Mouse (Mus musculus) midbrain, embryonic 15.5 days (tissue): ENCODE measurements around the gene Aimp1. TPM values are rescaled to one million over a fixed set of nuclear protein-coding genes. Genes with fewer than 3 reads are reported as not detected.

Experiments
- ATAC-seq: fragments of 200-750 bp; cut with Nextera tagmentation; replicated peaks from 2 replicates; pipeline ENCODE4 v1.8.0; 2017; ENCODE audit warnings: moderate TSS enrichment
- H3K27ac ChIP-seq: fragments of 300-500 bp; sonication (generic); 2 replicates; pipeline ENCODE4 v1.5.1; 2015; ENCODE audit warnings: mild to moderate bottlenecking, inconsistent platforms
- H3K27me3 ChIP-seq: fragments of 300-500 bp; sonication (generic); replicated peaks from 2 replicates; pipeline ENCODE4 v1.6.1; 2015; ENCODE audit warnings: inconsistent platforms
- H3K36me3 ChIP-seq: fragments of 300-500 bp; sonication (generic); replicated peaks from 2 replicates; pipeline ENCODE4 v1.6.1; 2015; ENCODE audit warnings: inconsistent platforms
- H3K4me1 ChIP-seq: fragments of 300-500 bp; sonication (generic); 2 replicates; pipeline ENCODE4 v1.6.1; 2015; ENCODE audit warnings: inconsistent platforms
- H3K4me2 ChIP-seq: fragments of 300-500 bp; sonication (generic); 2 replicates; pipeline ENCODE4 v1.6.1; 2015; ENCODE audit warnings: inconsistent platforms, mild to moderate bottlenecking, moderate library complexity
- H3K4me3 ChIP-seq: fragments of 300-500 bp; sonication (generic); 2 replicates; pipeline ENCODE4 v1.5.1; 2015; ENCODE audit warnings: mild to moderate bottlenecking, inconsistent platforms
- H3K9ac ChIP-seq: fragments of 300-500 bp; sonication (generic); 2 replicates; pipeline ENCODE4 v1.6.1; 2015; ENCODE audit warnings: mild to moderate bottlenecking, inconsistent platforms
- H3K9me3 ChIP-seq: fragments of 300-500 bp; sonication (generic); 2 replicates; pipeline ENCODE4 v1.6.1; 2016; ENCODE audit warnings: inconsistent platforms
- WGBS: fragments of 180-500 bp; shearing (Covaris S2); methylation state at CpG from one replicate; pipeline ENCODE4 v1.1.7; 2015; ENCODE audit warnings: mixed read lengths; 5-methylcytosine and 5-hydroxymethylcytosine counted together
- polyA plus RNA-seq: library from polyadenylated mRNA; unstranded; fragments of >200 nt; fragmentation: Nextera tagmentation; extraction: Ambion mirVana; gene quantifications from 2 replicates; pipeline ENCODE4 v1.2.1, GENCODE M21; 2015

Gene Aimp1
- polyA plus RNA-seq, 1 experiment from 2014 or later: 56.3 TPM

DNA sequence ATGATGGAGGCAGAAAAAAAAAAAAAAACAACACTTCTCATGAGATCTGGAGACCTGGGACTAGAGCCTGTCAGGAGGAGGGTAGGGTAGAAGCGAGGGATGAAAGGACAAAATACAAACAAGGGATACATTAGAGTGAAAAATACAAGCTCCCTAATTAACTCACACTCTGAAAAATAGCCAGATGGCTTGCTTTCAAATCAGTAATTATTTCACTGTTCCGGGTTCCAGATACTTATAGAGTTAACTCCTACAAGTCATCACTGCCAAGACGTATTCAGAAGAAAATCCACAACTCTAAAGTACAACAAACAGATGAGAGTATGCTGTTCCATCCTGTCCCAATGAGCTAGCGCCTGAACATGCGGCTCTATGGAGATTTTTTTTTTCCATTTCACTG lies 34.0 kb downstream of the Aimp1 start:
- no peaks in the 10 kb centered on the region for H3K4me1 ChIP-seq
- H3K9ac ChIP-seq: no peak overlapping the region
- H3K4me2 ChIP-seq: no peak overlapping the region
- ATAC-seq: no peak
- H3K9me3 ChIP-seq: no peaks in the 10 kb centered on the region
- 86% methylated on average over 5 of the region's 5 CpGs for WGBS
- no peaks in the 10 kb centered on the region for H3K27me3 ChIP-seq
- no peaks in the 10 kb centered on the region for H3K36me3 ChIP-seq
- no peak overlapping the region for H3K4me3 ChIP-seq
- H3K27ac ChIP-seq: no peak overlapping the region

GRCm38 (mm10) chr3:132649368-132649767 lies 34.8 kb downstream of the Aimp1 start:
- Histone ChIP-seq H3K4me1 (no peaks in the 10 kb centered on the region), H3K27ac (no peak overlapping the region), H3K4me3 (no peak overlapping the region), H3K36me3 (no peaks in the 10 kb centered on the region), H3K9ac (no peak overlapping the region), H3K9me3 (no peaks in the 10 kb centered on the region), H3K4me2 (no peak overlapping the region), H3K27me3 (no peaks in the 10 kb centered on the region)
- WGBS: 89% methylated on average over 7 of the region's 7 CpGs
- ATAC-seq: no peak

GRCm38 (mm10) chr3:132646814-132647213 lies 37.4 kb downstream of the Aimp1 start:
- 54% methylated on average over 1 of the region's 1 CpGs for WGBS
- Histone ChIP-seq H3K9me3 (no peaks in the 10 kb centered on the region), H3K9ac (no peak overlapping the region), H3K27ac (no peak overlapping the region), H3K4me3 (no peak overlapping the region), H3K4me2 (no peak overlapping the region), H3K36me3 (no peaks in the 10 kb centered on the region), H3K4me1 (no peaks in the 10 kb centered on the region), H3K27me3 (no peaks in the 10 kb centered on the region)
- ATAC-seq: no peak

DNA sequence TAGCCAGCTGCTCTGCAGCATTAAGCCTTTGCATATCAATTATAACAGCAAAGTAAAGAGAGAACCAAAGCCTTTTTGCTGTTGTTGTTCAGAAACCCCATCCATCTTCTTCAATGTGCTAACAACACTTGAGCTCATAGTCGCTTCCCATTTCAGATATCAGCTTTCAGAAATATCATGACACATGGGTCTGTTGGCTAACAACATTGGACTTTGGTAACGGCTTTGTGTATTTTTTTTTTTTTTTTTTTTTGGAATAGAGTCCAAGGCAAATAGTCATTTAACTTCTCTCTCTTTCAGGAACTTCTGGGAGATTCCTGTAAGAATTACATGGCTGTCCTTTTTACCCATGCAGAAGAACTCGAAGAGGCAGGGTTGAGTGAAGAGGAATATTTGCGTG lies 40.1 kb downstream of the Aimp1 start:
- Histone ChIP-seq H3K4me3 (no peak overlapping the region), H3K9ac (no peak overlapping the region), H3K27me3 (no peaks in the 10 kb centered on the region), H3K9me3 (no peaks in the 10 kb centered on the region), H3K4me2 (no peak overlapping the region), H3K36me3 (no peaks in the 10 kb centered on the region), H3K27ac (no peak overlapping the region), H3K4me1 (no peaks in the 10 kb centered on the region)
- ATAC-seq: no peak
- 86% methylated on average over 4 of the region's 4 CpGs for WGBS

DNA sequence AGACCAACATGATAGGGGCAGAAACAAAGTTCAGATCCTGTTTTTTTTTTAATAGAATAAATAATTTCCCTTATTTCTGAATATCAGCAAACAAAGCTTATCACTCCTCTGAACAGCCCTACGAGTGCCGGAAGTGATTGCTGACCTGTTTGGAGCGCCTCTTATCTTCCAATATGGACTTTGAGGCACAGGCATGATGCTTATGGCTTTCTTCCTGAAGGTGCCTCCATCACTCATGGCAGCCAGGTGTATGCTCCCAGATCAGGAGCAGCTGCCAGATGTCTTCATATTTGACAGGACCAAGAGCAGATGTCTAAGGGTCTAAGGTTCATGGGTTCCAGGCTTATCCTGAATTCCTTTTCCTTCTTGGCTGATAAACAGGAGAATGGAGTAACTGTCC lies 47.1 kb downstream of the Aimp1 start:
- 94% methylated on average over 3 of the region's 3 CpGs for WGBS
- Histone ChIP-seq H3K27me3 (no peaks in the 10 kb centered on the region), H3K4me3 (no peak overlapping the region), H3K9me3 (no peaks in the 10 kb centered on the region), H3K4me2 (no peak overlapping the region), H3K4me1 (no peaks in the 10 kb centered on the region), H3K9ac (no peak overlapping the region), H3K36me3 (no peaks in the 10 kb centered on the region), H3K27ac (no peak overlapping the region)
- ATAC-seq: no peak

DNA sequence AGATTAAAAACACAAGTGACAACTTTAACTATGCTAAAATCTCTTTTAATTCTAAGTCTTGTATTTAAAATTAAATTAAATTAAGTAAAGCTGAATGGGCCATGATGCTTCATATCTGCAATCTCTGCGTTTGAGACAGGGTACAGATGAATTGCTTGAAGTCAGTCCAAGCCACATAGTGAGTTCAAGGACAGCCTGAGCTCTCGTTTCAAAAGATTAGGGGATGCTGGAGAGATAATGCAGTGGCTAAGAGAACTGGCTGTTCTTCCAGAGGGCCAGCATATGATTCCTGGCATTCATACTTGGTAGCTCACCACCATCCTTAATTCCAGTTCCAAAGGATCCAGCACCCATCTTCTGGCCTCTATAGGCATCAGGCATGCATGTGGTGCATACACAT lies 50.9 kb downstream of the Aimp1 start:
- Histone ChIP-seq H3K27ac (no peak overlapping the region), H3K4me2 (no peak overlapping the region), H3K9me3 (no peaks in the 10 kb centered on the region), H3K9ac (no peak overlapping the region), H3K4me3 (no peak overlapping the region), H3K27me3 (no peaks in the 10 kb centered on the region), H3K4me1 (no peaks in the 10 kb centered on the region), H3K36me3 (no peaks in the 10 kb centered on the region)
- no peak for ATAC-seq
- whole genome bisulfite sequencing: 69% methylated on average over 2 of the region's 2 CpGs

DNA sequence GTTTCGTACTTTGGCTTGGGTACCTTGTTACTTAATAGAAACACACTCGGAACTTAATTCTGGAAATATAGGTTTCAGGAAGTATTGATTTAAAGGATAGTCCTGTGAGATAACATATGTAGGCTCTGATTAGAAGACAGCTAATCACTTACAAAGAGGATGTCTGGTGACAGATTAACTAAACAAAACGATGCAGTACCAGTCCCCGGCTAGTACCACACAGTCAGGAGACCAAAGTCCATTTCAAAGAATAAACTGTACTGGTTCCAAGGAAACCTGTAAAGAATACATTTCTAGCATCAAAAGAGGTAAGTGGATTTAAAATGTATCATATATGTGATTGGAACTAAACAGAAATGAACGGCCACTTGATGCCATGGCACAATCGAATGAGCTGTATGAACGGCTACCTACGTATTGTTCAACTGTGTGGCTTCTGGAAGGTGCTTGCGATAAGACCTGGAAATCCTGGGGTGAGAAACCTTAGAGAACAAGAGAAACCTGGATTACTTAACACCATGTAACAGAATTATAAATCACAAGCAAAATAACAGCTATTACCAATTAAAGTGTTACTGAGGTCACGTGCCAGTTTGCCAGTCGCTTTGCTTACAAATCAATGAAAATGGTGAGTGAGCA lies 54.5 kb downstream of the Aimp1 start, which contains the start of gene Gimd1:
TSS of gene Gimd1 (plus strand) at position 220 of the 639 bp plus-strand sequence.
- H3K9me3 ChIP-seq: no peaks in the 10 kb centered on the region
- no peaks in the 10 kb centered on the region for H3K36me3 ChIP-seq
- H3K27me3 ChIP-seq: no peaks in the 10 kb centered on the region
- H3K4me2 ChIP-seq: no peak within 1 kb of the TSS
- H3K4me1 ChIP-seq: no peaks in the 10 kb centered on the region
- no peak for ATAC-seq
- H3K4me3 ChIP-seq: no peak within 1 kb of the TSS
- whole genome bisulfite sequencing: 93% methylated on average over 11 of the region's 11 CpGs
- no peak within 1 kb of the TSS for H3K9ac ChIP-seq
- H3K27ac ChIP-seq: no peak within 1 kb of the TSS

GRCm38 (mm10) chr3:132628741-132629140 lies 55.4 kb downstream of the Aimp1 start:
- WGBS: 55% methylated on average over 8 of the region's 8 CpGs
- Histone ChIP-seq H3K27ac (no peak overlapping the region), H3K9me3 (no peaks in the 10 kb centered on the region)

More at GRCm38 (mm10) chr3:132628741-132629140, 55.4 kb downstream of the Aimp1 start:
- ATAC-seq: no peak
- H3K9ac ChIP-seq: no peak overlapping the region
- no peak overlapping the region for H3K4me3 ChIP-seq
- H3K27me3 ChIP-seq: no peaks in the 10 kb centered on the region
- H3K4me2 ChIP-seq: no peak overlapping the region
- H3K4me1 ChIP-seq: no peaks in the 10 kb centered on the region
- H3K36me3 ChIP-seq: no peaks in the 10 kb centered on the region

Other genes starting within 250 kb of the Aimp1 start
- not detected in 2 replicates for gene Gimd1, start 54.5 kb downstream of the Aimp1 start, polyA plus RNA-seq
- gene Tbck, start 226 bp downstream of the Aimp1 start, polyA plus RNA-seq: 36.3 and 38.0 TPM in 2 replicates